Mouse (Mus musculus): ENCODE data around the gene D5Ertd579e. TPM values are rescaled to one million over a fixed set of nuclear protein-coding genes. Genes with fewer than 3 reads are reported as not detected.

Gene D5Ertd579e
- polyA plus RNA-seq, 1 experiment from 2014 or later, result 39.9 TPM

- Histone ChIP-seq H3K9ac (replicated peaks; ENCODE audit: low read depth, low read length) (no peak overlapping the region), H3K27me3 (replicated peaks; ENCODE audit: control insufficient read depth, insufficient read depth, low read length) (no peaks in the 10 kb centered on the region), H3K9me3 (ENCODE audit: control insufficient read depth, low read length) (no peaks in the 10 kb centered on the region), H3K4me2 (ENCODE audit: low read length) (no peak overlapping the region), H3K36me3 (ENCODE audit: control insufficient read depth, insufficient read depth) (no peaks in the 10 kb centered on the region), H3K27ac (ENCODE audit: low read length) (no peak overlapping the region), H3K4me1 (replicated peaks; ENCODE audit: control insufficient read depth, insufficient read depth, low read length) (no peaks in the 10 kb centered on the region), H3K4me3 (replicated peaks; ENCODE audit: low read length) (no peak overlapping the region)
- WGBS, result 77% methylated on average over 7 of the region's 7 CpGs
- ATAC-seq, result no peak
Measured at GRCm38 (mm10) chr5:36724274-36724673, 28.4 kb upstream of the D5Ertd579e start.

GRCm38 (mm10) chr5:36723356-36723755 is 27.5 kb upstream of the D5Ertd579e start:
- WGBS, result 76% methylated on average over 9 of the region's 9 CpGs
- ATAC-seq, result no peak
- Histone ChIP-seq H3K36me3 (ENCODE audit: control insufficient read depth, insufficient read depth) (no peaks in the 10 kb centered on the region), H3K27me3 (replicated peaks; ENCODE audit: control insufficient read depth, insufficient read depth, low read length) (no peaks in the 10 kb centered on the region), H3K27ac (ENCODE audit: low read length) (no peak overlapping the region), H3K4me3 (replicated peaks; ENCODE audit: low read length) (no peak overlapping the region), H3K9me3 (ENCODE audit: control insufficient read depth, low read length) (no peaks in the 10 kb centered on the region), H3K4me2 (ENCODE audit: low read length) (no peak overlapping the region), H3K4me1 (replicated peaks; ENCODE audit: control insufficient read depth, insufficient read depth, low read length) (no peaks in the 10 kb centered on the region), H3K9ac (replicated peaks; ENCODE audit: low read depth, low read length) (no peak overlapping the region)

GRCm38 (mm10) chr5:36722415-36722856 is 26.6 kb upstream of the D5Ertd579e start:
- Histone ChIP-seq H3K4me3 (replicated peaks; ENCODE audit: low read length) (no peak overlapping the region), H3K27ac (ENCODE audit: low read length) (no peak overlapping the region), H3K9me3 (ENCODE audit: control insufficient read depth, low read length) (no peaks in the 10 kb centered on the region), H3K36me3 (ENCODE audit: control insufficient read depth, insufficient read depth) (no peaks in the 10 kb centered on the region), H3K4me1 (replicated peaks; ENCODE audit: control insufficient read depth, insufficient read depth, low read length) (no peaks in the 10 kb centered on the region), H3K9ac (replicated peaks; ENCODE audit: low read depth, low read length) (no peak overlapping the region), H3K4me2 (ENCODE audit: low read length) (no peak overlapping the region), H3K27me3 (replicated peaks; ENCODE audit: control insufficient read depth, insufficient read depth, low read length) (no peaks in the 10 kb centered on the region)
- no peak for ATAC-seq
- 81% methylated on average over 6 of the region's 6 CpGs for WGBS

- Histone ChIP-seq H3K4me2 (ENCODE audit: low read length) (no peak overlapping the region), H3K27ac (ENCODE audit: low read length) (no peak overlapping the region), H3K36me3 (ENCODE audit: control insufficient read depth, insufficient read depth) (no peaks in the 10 kb centered on the region), H3K9me3 (ENCODE audit: control insufficient read depth, low read length) (no peaks in the 10 kb centered on the region), H3K4me3 (replicated peaks; ENCODE audit: low read length) (no peak overlapping the region), H3K9ac (replicated peaks; ENCODE audit: low read depth, low read length) (no peak overlapping the region), H3K4me1 (replicated peaks; ENCODE audit: control insufficient read depth, insufficient read depth, low read length) (no peaks in the 10 kb centered on the region), H3K27me3 (replicated peaks; ENCODE audit: control insufficient read depth, insufficient read depth, low read length) (no peaks in the 10 kb centered on the region)
- 81% methylated on average over 5 of the region's 5 CpGs for WGBS
- ATAC-seq, result no peak
Measured at GRCm38 (mm10) chr5:36720710-36721375, 25.0 kb upstream of the D5Ertd579e start.

- ATAC-seq, result no peak
- Histone ChIP-seq H3K4me1 (replicated peaks; ENCODE audit: control insufficient read depth, insufficient read depth, low read length) (no peaks in the 10 kb centered on the region), H3K36me3 (ENCODE audit: control insufficient read depth, insufficient read depth) (no peaks in the 10 kb centered on the region)
Measured at GRCm38 (mm10) chr5:36720219-36720618, 24.4 kb upstream of the D5Ertd579e start.

GRCm38 (mm10) chr5:36719601-36720000 is 23.8 kb upstream of the D5Ertd579e start:
- no peak overlapping the region for H3K27ac ChIP-seq (ENCODE audit: low read length)
- no peak overlapping the region for H3K4me2 ChIP-seq (ENCODE audit: low read length)
- H3K27me3 ChIP-seq (replicated peaks; ENCODE audit: control insufficient read depth, insufficient read depth, low read length), result no peaks in the 10 kb centered on the region
- WGBS, result 84% methylated on average over 3 of the region's 3 CpGs
- no peak overlapping the region for H3K9ac ChIP-seq (replicated peaks; ENCODE audit: low read depth, low read length)
- no peaks in the 10 kb centered on the region for H3K4me1 ChIP-seq (replicated peaks; ENCODE audit: control insufficient read depth, insufficient read depth, low read length)
- no peaks in the 10 kb centered on the region for H3K36me3 ChIP-seq (ENCODE audit: control insufficient read depth, insufficient read depth)
- no peaks in the 10 kb centered on the region for H3K9me3 ChIP-seq (ENCODE audit: control insufficient read depth, low read length)
- no peak for ATAC-seq
- no peak overlapping the region for H3K4me3 ChIP-seq (replicated peaks; ENCODE audit: low read length)

More at GRCm38 (mm10) chr5:36720219-36720618, 24.4 kb upstream of the D5Ertd579e start:
- Histone ChIP-seq H3K27me3 (replicated peaks; ENCODE audit: control insufficient read depth, insufficient read depth, low read length) (no peaks in the 10 kb centered on the region), H3K4me2 (ENCODE audit: low read length) (no peak overlapping the region), H3K9ac (replicated peaks; ENCODE audit: low read depth, low read length) (no peak overlapping the region), H3K27ac (ENCODE audit: low read length) (no peak overlapping the region), H3K9me3 (ENCODE audit: control insufficient read depth, low read length) (no peaks in the 10 kb centered on the region), H3K4me3 (replicated peaks; ENCODE audit: low read length) (no peak overlapping the region)
- WGBS, result 85% methylated on average over 5 of the region's 5 CpGs

- Histone ChIP-seq H3K27ac (ENCODE audit: low read length) (no peak overlapping the region), H3K36me3 (ENCODE audit: control insufficient read depth, insufficient read depth) (no peaks in the 10 kb centered on the region), H3K4me1 (replicated peaks; ENCODE audit: control insufficient read depth, insufficient read depth, low read length) (no peaks in the 10 kb centered on the region), H3K4me2 (ENCODE audit: low read length) (no peak overlapping the region), H3K9me3 (ENCODE audit: control insufficient read depth, low read length) (no peaks in the 10 kb centered on the region), H3K27me3 (replicated peaks; ENCODE audit: control insufficient read depth, insufficient read depth, low read length) (no peaks in the 10 kb centered on the region), H3K9ac (replicated peaks; ENCODE audit: low read depth, low read length) (no peak overlapping the region), H3K4me3 (replicated peaks; ENCODE audit: low read length) (no peak overlapping the region)
- WGBS, result 85% methylated on average over 5 of the region's 5 CpGs
- ATAC-seq, result no peak
Measured at GRCm38 (mm10) chr5:36719135-36719534, 23.3 kb upstream of the D5Ertd579e start.

GRCm38 (mm10) chr5:36717889-36718288 is 22.1 kb upstream of the D5Ertd579e start:
- H3K9ac ChIP-seq (replicated peaks; ENCODE audit: low read depth, low read length), result no peak overlapping the region
- H3K36me3 ChIP-seq (ENCODE audit: control insufficient read depth, insufficient read depth), result no peaks in the 10 kb centered on the region
- H3K4me1 ChIP-seq (replicated peaks; ENCODE audit: control insufficient read depth, insufficient read depth, low read length), result peaks cover 5% of the 10 kb centered on the region
- no peaks in the 10 kb centered on the region for H3K27me3 ChIP-seq (replicated peaks; ENCODE audit: control insufficient read depth, insufficient read depth, low read length)
- no peak overlapping the region for H3K4me3 ChIP-seq (replicated peaks; ENCODE audit: low read length)
- no peaks in the 10 kb centered on the region for H3K9me3 ChIP-seq (ENCODE audit: control insufficient read depth, low read length)
- no peak overlapping the region for H3K4me2 ChIP-seq (ENCODE audit: low read length)
- WGBS, result 59% methylated on average over 3 of the region's 3 CpGs
- H3K27ac ChIP-seq (ENCODE audit: low read length), result no peak overlapping the region
- ATAC-seq, result no peak

GRCm38 (mm10) chr5:36716816-36717215 is 21.0 kb upstream of the D5Ertd579e start:
- Histone ChIP-seq H3K27ac (ENCODE audit: low read length) (no peak overlapping the region), H3K4me1 (replicated peaks; ENCODE audit: control insufficient read depth, insufficient read depth, low read length) (peaks cover 8% of the 10 kb centered on the region), H3K9ac (replicated peaks; ENCODE audit: low read depth, low read length) (no peak overlapping the region), H3K36me3 (ENCODE audit: control insufficient read depth, insufficient read depth) (no peaks in the 10 kb centered on the region), H3K9me3 (ENCODE audit: control insufficient read depth, low read length) (no peaks in the 10 kb centered on the region), H3K4me2 (ENCODE audit: low read length) (no peak overlapping the region), H3K4me3 (replicated peaks; ENCODE audit: low read length) (no peak overlapping the region), H3K27me3 (replicated peaks; ENCODE audit: control insufficient read depth, insufficient read depth, low read length) (no peaks in the 10 kb centered on the region)
- ATAC-seq, result no peak
- WGBS, result 79% methylated on average over 2 of the region's 2 CpGs

- H3K4me3 ChIP-seq (replicated peaks; ENCODE audit: low read length), result no peak overlapping the region
- H3K27me3 ChIP-seq (replicated peaks; ENCODE audit: control insufficient read depth, insufficient read depth, low read length), result no peaks in the 10 kb centered on the region
- H3K36me3 ChIP-seq (ENCODE audit: control insufficient read depth, insufficient read depth), result no peaks in the 10 kb centered on the region
- 71% methylated on average over 3 of the region's 3 CpGs for WGBS
- H3K9me3 ChIP-seq (ENCODE audit: control insufficient read depth, low read length), result no peaks in the 10 kb centered on the region
- no peak overlapping the region for H3K27ac ChIP-seq (ENCODE audit: low read length)
- no peak overlapping the region for H3K9ac ChIP-seq (replicated peaks; ENCODE audit: low read depth, low read length)
- ATAC-seq, result no peak
- peaks cover 8% of the 10 kb centered on the region for H3K4me1 ChIP-seq (replicated peaks; ENCODE audit: control insufficient read depth, insufficient read depth, low read length)
- H3K4me2 ChIP-seq (ENCODE audit: low read length), result no peak overlapping the region
Measured at GRCm38 (mm10) chr5:36714832-36715231, 19.0 kb upstream of the D5Ertd579e start.

Data from forebrain, embryonic 16.5 days (tissue).